Mouse (Mus musculus): Measurements from ENCODE around the gene 1700088E04Rik.

GRCm38 (mm10) chr15:79164251-79164650, 23.2 kb upstream of the 1700088E04Rik start:
- TF ChIP-seq CTCF (IDR thresholded peaks at IDR 0.05; ENCODE audit: control insufficient read depth, insufficient read depth, low read length) (no peak), POLR2A (IDR thresholded peaks at IDR 0.05; ENCODE audit: borderline replicate concordance, control insufficient read depth, low read depth, low read length) (no peak)
